Mouse (Mus musculus) midbrain, embryonic 11.5 days (tissue): ENCODE measurements around the gene Msx1. TPM values are rescaled to one million over a fixed set of nuclear protein-coding genes. Genes with fewer than 3 reads are reported as not detected.
A peak's percentile ranks its signal among the peaks of the same experiment; 100 is the strongest.

Experiments used
- ATAC-seq: fragments of 200-750 bp; cut with Nextera tagmentation; 2 replicates; pipeline ENCODE4 v1.8.0; 2017; ENCODE audit warnings: moderate TSS enrichment, moderate library complexity; ENCODE audit not compliant: low FRiP score
- DNase-seq: peaks from one replicate; pipeline ENCODE4 v3.0.0; 2015; ENCODE audit warnings: low spot score; ENCODE audit errors: missing footprints
- H3K27ac ChIP-seq: fragments of 300-500 bp; sonication (generic); 2 replicates; pipeline ENCODE4 v1.5.1; 2014; ENCODE audit warnings: low read depth, low read length
- H3K27me3 ChIP-seq: fragments of 300-500 bp; sonication (generic); 2 replicates; pipeline ENCODE4 v1.6.1; 2014; ENCODE audit warnings: mild to moderate bottlenecking, low read length, moderate library complexity, mixed read lengths; ENCODE audit not compliant: control insufficient read depth, insufficient read depth
- H3K36me3 ChIP-seq: fragments of 300-500 bp; sonication (generic); 2 replicates; pipeline ENCODE4 v1.6.1; 2014; ENCODE audit warnings: mild to moderate bottlenecking, low read length, moderate library complexity, mixed read lengths; ENCODE audit not compliant: control insufficient read depth, insufficient read depth
- H3K4me1 ChIP-seq: fragments of 300-500 bp; sonication (generic); 2 replicates; pipeline ENCODE4 v1.6.1; 2014; ENCODE audit warnings: low read length; ENCODE audit not compliant: control insufficient read depth, insufficient read depth
- H3K4me2 ChIP-seq: fragments of 300-500 bp; sonication (generic); 2 replicates; pipeline ENCODE4 v1.6.1; 2014; ENCODE audit warnings: mild to moderate bottlenecking, moderate library complexity
- H3K4me3 ChIP-seq: fragments of 300-500 bp; sonication (generic); 2 replicates; pipeline ENCODE4 v1.5.1; 2014; ENCODE audit warnings: low read depth, low read length
- H3K9ac ChIP-seq: fragments of 300-500 bp; sonication (generic); 2 replicates; pipeline ENCODE4 v1.6.1; 2014; ENCODE audit warnings: low read length
- H3K9me3 ChIP-seq: fragments of 300-500 bp; sonication (generic); 2 replicates; pipeline ENCODE4 v1.6.1; 2016; ENCODE audit warnings: low read length; ENCODE audit not compliant: control insufficient read depth
- WGBS: fragments of 180-500 bp; shearing (Covaris S2); extraction: QIAGEN DNeasy Blood & Tissue Kit; methylation state at CpG from one replicate; pipeline ENCODE4 v1.1.7; 2014; 5-methylcytosine and 5-hydroxymethylcytosine counted together
- polyA plus RNA-seq: library from polyadenylated mRNA; unstranded; fragments of >200 nt; fragmentation: Nextera tagmentation; extraction: Ambion mirVana; gene quantifications from 2 replicates; pipeline ENCODE4 v1.2.1, GENCODE M21; 2014

Msx1 gene
- polyA plus RNA-seq, 1 experiment from 2014 or later, result 104 TPM

DNA sequence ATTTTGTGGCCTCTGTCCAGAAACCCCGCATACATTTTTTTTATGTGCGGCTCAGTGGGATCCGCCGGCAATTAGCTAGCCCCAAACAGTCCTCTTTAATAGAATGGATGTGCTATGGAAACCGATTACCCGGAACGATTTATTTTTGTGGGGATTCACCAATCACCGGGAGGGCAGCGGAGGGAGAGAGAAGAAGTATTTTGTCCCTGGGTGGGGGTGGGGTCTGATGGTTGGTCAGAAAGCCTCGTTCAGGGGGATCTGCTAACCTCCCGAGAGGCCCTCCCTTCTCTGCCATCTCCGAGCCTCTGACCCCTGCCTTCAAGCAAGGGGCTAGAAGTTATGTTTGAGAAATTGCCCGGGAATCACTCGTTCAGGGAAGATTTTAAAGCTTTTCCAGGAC lies 3.6 kb upstream of the Msx1 start:
- Histone ChIP-seq H3K9ac (no peak overlapping the region), H3K4me2 (no peak overlapping the region; the same call in 1 of the 2 replicates), H3K27ac (no peak overlapping the region), H3K9me3 (no peaks in the 10 kb centered on the region; the same call in 1 of the 2 replicates), H3K36me3 (no peaks in the 10 kb centered on the region), H3K27me3 (peaks cover 97% of the 10 kb centered on the region), H3K4me3 (no peak overlapping the region), H3K4me1 (peaks cover 41% of the 10 kb centered on the region)
- ATAC-seq, result no peak
- under 1% methylated on average over 14 of the region's 14 CpGs for WGBS
- DNase-seq, result peak; percentile 97

GRCm38 (mm10) chr5:37827626-37827950 lies 3.2 kb upstream of the Msx1 start:
- no peak overlapping the region for H3K27ac ChIP-seq
- H3K4me3 ChIP-seq, result no peak overlapping the region
- H3K9me3 ChIP-seq, result no peaks in the 10 kb centered on the region; the same call in 1 of the 2 replicates
- ATAC-seq, result no peak
- 0% methylated on average over 9 of the region's 9 CpGs for WGBS
- peak; percentile 97 for DNase-seq
- peaks cover 97% of the 10 kb centered on the region for H3K27me3 ChIP-seq
- no peaks in the 10 kb centered on the region for H3K36me3 ChIP-seq
- H3K4me2 ChIP-seq, result peak overlapping the region; percentile 33
- peaks cover 41% of the 10 kb centered on the region for H3K4me1 ChIP-seq
- no peak overlapping the region for H3K9ac ChIP-seq

GRCm38 (mm10) chr5:37826706-37827625 lies 2.6 kb upstream of the Msx1 start:
- Histone ChIP-seq H3K4me3 (peak overlapping the region; percentile 4; the same call in 1 of the 2 replicates), H3K4me1 (peaks cover 41% of the 10 kb centered on the region), H3K9me3 (no peaks in the 10 kb centered on the region; the same call in 1 of the 2 replicates), H3K4me2 (peak overlapping the region; percentile 33), H3K27ac (no peak overlapping the region), H3K9ac (no peak overlapping the region), H3K27me3 (peaks cover 97% of the 10 kb centered on the region), H3K36me3 (no peaks in the 10 kb centered on the region)
- WGBS, result under 1% methylated on average over 59 of the region's 59 CpGs
- ATAC-seq, result no peak
- DNase-seq, result peak; percentile 96

GRCm38 (mm10) chr5:37825611-37826445 lies 1.4 kb upstream of the Msx1 start:
- H3K9ac ChIP-seq, result peak overlapping the region; percentile 1; the same call in 1 of the 2 replicates
- H3K27ac ChIP-seq, result no peak overlapping the region
- H3K4me3 ChIP-seq, result no peak overlapping the region
- no peaks in the 10 kb centered on the region; the same call in 1 of the 2 replicates for H3K9me3 ChIP-seq
- DNase-seq, result peak; percentile 96
- ATAC-seq, result peak; percentile 20
- H3K4me2 ChIP-seq, result peak overlapping the region; percentile 33; the same call in 1 of the 2 replicates
- no peaks in the 10 kb centered on the region for H3K36me3 ChIP-seq
- H3K27me3 ChIP-seq, result peaks cover 96% of the 10 kb centered on the region
- under 1% methylated on average over 37 of the region's 37 CpGs for WGBS
- peaks cover 41% of the 10 kb centered on the region for H3K4me1 ChIP-seq

DNA sequence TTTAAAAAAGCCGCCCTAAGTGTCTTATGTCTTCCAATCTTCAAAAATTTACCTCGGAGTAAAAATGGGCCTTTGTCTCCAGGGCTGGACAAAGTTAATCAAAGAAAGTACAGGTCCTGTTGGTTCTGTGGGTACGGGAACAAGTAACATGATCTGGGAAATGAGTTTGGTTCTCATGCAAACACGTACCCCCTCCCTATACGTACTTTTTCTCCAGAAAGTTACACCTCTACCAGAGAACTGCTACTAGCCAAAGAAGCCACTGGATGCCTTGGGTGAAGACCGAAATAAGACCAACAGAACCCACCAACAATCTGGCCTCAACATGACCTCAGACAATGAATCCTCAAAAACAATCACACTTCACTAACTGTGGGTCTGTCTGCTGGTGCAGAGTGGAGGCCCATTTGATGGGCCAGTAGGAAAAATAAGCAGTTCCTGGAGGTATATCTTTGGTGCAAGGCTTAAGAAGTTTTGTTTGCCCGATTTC lies 773 bp upstream of the Msx1 start:
- ATAC-seq, result no peak
- DNase-seq, result peak; percentile 91
- Histone ChIP-seq H3K4me3 (no peak overlapping the region), H3K9me3 (no peaks in the 10 kb centered on the region; the same call in 1 of the 2 replicates), H3K4me1 (peaks cover 41% of the 10 kb centered on the region), H3K36me3 (no peaks in the 10 kb centered on the region), H3K4me2 (no peak overlapping the region), H3K9ac (no peak overlapping the region), H3K27ac (no peak overlapping the region), H3K27me3 (peaks cover 96% of the 10 kb centered on the region)
- 5% methylated on average over 7 of the region's 7 CpGs for WGBS

- H3K36me3 ChIP-seq, result no peaks in the 10 kb centered on the region
- peak overlapping the region; percentile 56 for H3K9ac ChIP-seq
- DNase-seq (peak; percentile 96), ATAC-seq (peak; percentile 7)
- no peaks in the 10 kb centered on the region for H3K9me3 ChIP-seq
- peak overlapping the region; percentile 82 for H3K4me2 ChIP-seq
- WGBS, result under 1% methylated on average over 57 of the region's 58 CpGs
- H3K27ac ChIP-seq, result no peak overlapping the region
- H3K4me1 ChIP-seq, result peaks cover 41% of the 10 kb centered on the region
- H3K4me3 ChIP-seq, result peak overlapping the region; percentile 45
- H3K27me3 ChIP-seq, result peaks cover 97% of the 10 kb centered on the region
Observed at GRCm38 (mm10) chr5:37823721-37824460, 492 bp downstream of the Msx1 start.

- under 1% methylated on average over 42 of the region's 42 CpGs for WGBS
- H3K4me1 ChIP-seq, result peaks cover 32% of the 10 kb centered on the region
- peak overlapping the region; percentile 82 for H3K4me2 ChIP-seq
- DNase-seq, result peak; percentile 97
- ATAC-seq, result 0 out of 2 replicates have a peak, but pooled peaks have one; percentile 5
- H3K36me3 ChIP-seq, result no peaks in the 10 kb centered on the region
- no peak overlapping the region for H3K27ac ChIP-seq
- peaks cover 97% of the 10 kb centered on the region for H3K27me3 ChIP-seq
- H3K9me3 ChIP-seq, result no peaks in the 10 kb centered on the region
- peak overlapping the region; percentile 56 for H3K9ac ChIP-seq
- peak overlapping the region; percentile 45 for H3K4me3 ChIP-seq
Observed at GRCm38 (mm10) chr5:37822791-37823720, 1.3 kb downstream of the Msx1 start.
